Mouse (Mus musculus) NIH3T3 (cell line): ENCODE measurements at regions not wholly inside any gene's neighbourhood (a gene's known extent, or its start where the extent isn't known, plus 50 kb on each side); places are given as distances from the start of the nearest gene placed in this dataset.
"Not testable (repeated sequence)": the region's sequence is repeated elsewhere in the genome, so short reads cannot be mapped to it uniquely, and the experiment has no call there.

ENCODE experiments used
- DNase-seq: peaks from one replicate; pipeline ENCODE4 v3.0.0-alpha.2; 2012; ENCODE audit warnings: low read depth

DNA sequence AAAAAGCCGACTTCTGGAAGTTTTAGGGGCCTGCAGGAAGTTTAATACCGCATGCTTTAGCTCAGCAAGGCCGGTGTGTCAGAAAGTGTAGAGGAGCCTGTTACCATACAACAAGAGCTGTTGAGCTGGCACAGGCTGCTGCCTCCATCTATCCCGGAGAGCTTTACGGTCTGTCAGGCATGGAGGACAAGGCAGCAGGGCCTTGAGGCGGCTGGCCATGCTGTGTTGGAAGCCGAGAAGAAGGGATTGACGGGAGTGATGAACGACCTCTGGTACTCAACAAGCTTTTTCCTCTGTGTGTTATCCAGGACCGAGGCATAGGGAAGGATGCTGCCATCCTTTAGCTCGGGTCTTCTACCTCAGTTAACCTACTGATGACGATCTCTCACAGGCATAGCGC, 146.8 kb upstream of the Mocs1 start:
- no peak for DNase-seq

DNA sequence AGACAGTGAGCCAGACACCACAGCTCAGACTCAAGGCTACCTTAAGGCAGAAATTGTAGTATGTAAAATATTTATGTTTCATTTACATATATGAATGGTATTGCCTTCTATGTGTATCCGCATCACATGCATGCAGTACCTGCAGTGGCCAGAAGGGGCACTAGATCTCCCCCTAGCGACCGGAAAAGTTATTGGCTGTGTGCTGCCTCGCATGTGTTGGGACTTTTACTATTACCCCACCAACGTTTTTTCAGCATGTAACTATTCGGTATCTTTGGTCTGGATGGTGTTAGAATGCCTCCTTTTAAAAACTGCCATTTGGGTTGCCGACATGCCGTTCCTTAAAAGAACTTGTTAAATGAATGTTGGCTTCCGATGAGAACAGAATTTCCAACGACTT, 145.7 kb upstream of the Mocs1 start:
- DNase-seq = peak; percentile 20

DNA sequence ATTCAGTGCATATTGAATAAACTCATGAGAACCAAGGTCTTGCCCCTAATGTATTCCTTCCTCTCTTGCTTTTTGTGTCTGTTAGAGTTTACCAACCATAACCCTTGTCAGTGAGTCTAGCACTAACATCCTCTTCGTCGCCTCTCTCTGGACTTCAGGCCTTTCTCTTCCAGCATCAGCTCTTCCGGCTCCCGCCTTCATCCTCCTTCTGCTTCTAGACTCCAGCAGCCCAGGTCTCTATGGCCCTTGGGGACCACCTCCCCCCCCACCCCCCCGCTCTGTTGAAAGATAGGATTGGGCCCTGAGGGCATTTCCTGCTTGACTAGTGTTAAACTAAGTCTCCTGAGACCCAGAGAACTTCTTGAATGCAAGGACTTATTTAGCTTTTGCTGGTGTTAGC, 144.7 kb upstream of the Mocs1 start:
- no peak for DNase-seq

DNA sequence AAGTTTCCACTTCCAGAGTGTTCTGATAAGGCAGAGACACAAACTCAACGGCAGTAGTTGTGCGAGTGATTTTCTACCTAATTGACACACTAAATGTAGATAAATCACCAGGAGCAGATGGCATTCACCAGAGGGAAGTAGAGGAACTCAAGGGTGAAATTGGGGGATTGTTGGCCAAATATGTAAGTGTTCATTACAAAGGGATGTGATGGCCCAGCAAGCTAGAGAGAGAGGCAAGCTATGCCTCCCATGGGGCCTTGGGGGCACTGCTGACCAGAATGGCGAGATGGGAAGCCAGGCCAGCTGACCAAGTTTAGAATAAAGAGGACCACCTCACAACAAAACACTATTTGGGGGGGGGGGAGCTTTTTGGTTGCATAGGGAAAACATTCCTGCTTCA, 136.5 kb upstream of the Mocs1 start:
- DNase-seq = no peak

DNA sequence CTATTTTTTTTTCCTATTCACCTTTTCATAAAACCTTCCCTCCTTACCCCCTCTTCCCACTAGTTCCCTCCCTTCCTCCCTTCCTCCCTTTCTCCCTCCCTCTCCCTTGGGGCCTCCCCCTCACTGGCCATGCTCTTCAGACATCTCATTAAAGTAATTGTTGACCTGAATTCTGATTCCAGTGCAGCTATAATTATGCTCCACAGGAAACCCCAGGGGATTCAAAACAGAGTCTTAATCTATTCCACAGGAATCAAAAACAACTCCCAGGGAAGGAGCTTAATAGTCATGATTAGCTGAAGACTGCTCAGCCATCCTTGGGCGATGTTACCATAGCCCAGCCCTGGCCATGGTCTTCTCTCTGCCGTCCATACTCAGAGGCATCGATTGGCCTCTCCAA, 123.7 kb upstream of the Mocs1 start:
- DNase-seq = no peak

DNA sequence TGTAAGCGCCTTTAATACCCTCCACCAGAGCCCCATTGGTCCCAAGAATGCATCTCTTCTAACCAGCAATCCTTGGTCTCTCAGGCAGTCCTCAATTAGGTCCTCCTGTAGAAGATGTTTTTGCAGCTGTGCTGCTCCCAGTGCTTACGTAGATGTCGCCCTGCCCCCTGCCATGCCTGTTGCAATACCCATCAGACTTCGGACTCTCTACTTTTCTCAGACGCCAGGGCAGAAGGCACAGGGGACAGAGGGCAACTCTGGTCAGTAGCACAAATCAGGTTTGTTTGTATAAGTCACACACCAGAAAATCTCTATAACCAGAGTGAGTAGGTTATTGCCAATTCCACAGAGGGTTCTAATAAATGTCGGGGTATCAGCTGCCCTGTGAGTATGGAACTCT, 123.0 kb upstream of the Mocs1 start:
- no peak for DNase-seq

DNA sequence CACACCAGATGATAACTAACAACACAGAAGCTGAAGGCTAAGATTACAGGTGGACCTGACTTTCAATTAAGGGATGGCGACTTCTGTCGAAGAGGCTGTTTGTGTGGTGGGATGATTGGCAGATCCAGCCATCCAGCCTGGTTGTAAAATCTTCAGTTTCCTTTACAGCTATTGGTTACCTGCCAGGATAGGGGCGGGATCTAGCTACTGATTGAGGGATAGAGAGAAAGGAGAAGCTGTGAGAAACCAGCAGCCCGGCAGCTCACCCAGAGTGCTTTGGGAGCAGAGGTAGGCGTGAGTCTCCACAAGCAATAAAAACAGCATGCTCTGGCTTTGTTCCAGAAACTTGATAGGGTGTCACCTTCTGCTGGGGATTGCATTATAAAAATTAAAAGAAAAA, 119.1 kb upstream of the Mocs1 start:
- peak; percentile 31 for DNase-seq

DNA sequence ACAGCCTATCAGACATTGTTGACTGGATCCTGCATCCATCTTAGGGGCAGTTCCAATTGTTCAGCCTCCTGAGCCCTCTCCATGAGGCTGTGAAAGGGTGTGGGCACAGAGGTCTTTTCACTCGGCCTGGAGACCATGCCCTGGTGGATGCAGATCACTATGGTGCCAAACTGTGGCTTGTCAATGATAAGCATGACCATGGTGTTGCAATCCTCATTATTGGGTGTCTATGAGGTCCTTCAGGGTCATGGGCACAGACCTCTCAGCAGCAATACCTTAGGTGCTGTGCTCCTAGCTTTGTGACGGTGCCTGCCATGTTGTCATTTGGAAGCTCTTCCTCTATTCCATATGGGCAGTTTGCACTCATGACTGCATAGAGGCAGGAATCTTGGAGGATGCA, 114.0 kb upstream of the Mocs1 start:
- no peak for DNase-seq

DNA sequence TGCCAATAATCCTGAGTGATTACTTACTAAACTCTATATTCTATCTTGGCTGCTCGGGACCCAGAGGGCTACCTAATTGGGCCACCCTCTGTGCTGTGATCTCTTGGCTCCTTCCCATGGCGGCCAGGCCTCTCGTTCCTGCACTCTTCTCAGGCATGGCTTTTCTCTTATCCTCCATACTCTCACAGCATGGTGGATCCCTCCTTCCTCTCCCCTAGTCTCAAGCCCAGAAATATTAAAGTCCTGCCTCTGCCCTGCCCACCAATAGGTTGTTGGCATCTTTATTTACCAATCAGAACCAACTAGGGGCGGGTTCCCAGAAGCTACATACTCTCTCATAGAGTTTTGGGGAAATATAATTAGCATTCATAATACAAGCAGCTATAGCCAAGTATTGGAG, 100.6 kb upstream of the Mocs1 start:
- DNase-seq = no peak

DNA sequence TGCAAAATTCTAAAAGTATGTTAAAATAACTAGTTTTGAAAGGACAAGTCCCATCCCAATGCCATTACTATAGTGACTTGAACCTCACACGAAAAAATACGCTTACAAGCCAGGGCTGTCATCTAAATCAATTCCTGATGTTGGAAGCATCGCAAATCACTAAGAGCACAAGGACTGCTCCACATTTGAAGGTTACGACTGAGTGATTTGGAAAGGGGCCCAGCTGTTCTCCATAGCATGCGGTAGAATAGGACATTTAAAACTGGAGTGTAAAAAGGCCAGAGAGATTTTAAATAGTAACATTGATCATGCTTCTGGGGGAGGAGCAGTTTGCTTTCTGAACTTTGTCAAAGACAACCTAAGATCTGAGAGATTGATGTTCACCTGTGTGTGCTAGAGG, 92.8 kb upstream of the Mocs1 start:
- no peak for DNase-seq

DNA sequence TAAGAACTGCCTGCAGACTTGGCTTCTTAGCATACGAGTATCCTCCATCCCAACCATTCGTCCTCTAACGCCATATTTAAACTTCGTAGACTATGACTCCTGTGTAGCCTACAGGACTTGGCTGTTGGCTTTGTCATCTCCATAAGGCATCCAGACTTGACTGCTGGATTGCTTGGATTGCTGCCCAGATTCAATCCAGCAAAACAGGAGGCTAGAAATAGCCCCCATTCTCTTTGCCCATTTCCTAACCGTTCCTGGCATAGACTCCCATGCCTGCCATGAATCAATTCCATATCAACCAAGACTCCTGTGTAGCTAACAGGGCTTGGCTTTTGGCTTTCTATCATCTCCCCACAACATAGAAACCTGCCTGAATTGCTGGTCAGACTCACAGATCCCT, 90.3 kb upstream of the Mocs1 start:
- no peak for DNase-seq

DNA sequence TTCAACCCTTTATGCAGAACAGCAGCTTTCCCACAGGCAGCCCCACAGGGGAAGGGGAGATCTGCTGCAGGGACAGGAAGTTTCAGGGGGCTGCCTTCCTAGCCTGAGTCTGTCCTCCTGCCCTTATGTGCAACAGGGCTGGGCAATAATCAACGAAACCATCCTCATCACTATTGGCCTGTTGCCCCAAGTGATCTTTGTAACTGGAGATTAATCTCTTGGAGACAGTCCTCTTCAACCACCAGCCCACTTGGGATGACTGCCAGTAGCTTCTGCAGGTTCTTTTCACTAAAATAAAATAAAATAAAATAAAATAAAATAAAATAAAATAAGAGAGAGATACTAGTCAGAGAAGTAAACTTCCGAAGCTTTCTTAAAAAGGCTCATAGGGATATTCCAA, 85.5 kb upstream of the Mocs1 start:
- DNase-seq = no peak

DNA sequence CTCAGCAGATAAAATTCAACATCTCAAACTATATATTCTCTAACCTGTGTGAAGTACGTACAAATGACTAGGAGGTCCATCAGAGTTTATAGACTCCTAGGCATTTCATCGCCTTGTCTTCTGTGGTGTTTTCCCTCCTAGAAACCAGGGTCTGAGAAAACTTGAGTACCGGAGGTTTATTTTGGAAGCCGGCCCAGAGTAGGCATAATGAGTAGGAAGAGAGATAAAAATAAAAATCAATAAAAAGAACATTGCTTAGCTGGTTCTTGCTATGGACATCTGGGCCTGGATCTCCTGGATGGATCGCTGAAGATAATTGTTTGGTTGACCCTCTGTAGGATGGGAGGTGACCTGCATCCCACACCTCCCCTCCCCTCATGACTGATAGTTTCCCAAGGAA, 81.5 kb upstream of the Mocs1 start:
- no peak for DNase-seq

DNA sequence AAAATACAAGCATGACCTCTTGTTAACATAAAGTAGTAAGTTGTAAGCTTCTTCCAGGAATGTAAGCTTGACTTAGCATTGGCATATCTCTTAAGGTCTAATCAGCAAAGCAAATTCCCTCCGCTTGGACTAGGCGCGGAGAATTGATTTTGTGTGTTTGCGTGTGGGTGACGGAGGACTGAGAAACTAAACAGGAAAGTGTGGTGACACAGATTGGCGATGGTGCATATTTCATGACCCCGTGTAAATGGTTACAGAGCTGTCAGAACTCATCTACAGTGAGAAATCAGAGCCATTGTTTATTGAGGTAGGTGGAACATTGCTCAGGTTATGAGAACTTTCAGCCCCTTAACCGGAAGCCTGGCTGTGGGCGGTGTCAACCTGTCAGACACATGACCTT, 78.8 kb upstream of the Mocs1 start:
- DNase-seq = no peak

DNA sequence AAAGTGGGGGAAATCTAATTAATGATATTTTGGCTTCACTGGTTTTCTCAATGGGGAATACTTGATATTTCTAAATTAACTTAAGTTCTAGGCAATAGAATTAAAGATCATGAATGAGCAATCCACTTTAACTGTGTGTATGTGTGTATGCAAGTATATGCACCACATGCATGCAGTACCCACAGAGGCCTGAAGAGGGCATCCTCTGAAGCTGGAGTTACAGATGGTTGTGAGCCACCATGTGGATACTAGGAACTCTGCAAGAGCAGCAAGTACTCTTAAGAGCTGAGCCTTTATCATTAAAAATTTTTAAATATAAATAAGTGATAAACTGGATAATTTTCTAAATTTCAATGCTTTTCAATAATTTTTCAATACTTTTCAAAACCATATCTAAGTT, 69.0 kb upstream of the Mocs1 start:
- peak; percentile 44 for DNase-seq

DNA sequence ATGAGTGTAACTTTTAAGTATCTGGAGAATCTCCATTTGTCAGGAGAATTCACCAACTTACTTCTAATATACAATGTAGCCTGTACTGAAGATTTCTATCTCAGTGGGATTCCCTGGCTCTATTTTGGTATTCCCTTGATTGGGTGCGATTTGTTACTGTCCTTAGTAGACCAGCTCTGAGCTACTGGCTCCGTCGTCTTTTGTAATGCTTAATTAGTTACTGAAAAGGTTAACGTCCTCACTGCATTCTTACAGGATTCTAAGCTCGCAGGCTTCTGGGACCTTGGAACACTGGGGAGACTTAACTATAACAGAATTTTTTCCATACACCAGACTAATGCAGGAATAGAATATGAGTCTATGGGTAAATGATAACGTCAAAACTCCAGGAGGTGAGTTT, 67.9 kb upstream of the Mocs1 start:
- DNase-seq = not testable (repeated sequence)

DNA sequence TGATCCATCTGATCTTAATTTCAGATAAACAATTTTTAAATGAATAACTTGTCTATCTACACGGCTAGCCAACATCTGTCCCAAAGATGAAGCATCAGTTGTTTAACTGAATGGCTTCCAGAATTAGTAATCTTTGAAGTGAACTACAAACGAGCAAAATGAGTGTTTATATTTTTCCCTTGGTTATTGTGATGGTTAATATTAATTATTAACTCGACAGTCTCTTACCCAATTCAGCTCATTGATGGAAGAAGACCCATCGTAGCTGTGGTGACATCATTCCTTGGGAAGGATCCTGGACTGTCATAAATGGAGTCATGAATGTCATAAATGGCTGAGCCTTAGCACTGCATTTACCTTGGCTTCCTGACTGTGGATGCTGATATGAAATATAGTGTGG, 60.4 kb upstream of the Mocs1 start:
- no peak for DNase-seq

DNA sequence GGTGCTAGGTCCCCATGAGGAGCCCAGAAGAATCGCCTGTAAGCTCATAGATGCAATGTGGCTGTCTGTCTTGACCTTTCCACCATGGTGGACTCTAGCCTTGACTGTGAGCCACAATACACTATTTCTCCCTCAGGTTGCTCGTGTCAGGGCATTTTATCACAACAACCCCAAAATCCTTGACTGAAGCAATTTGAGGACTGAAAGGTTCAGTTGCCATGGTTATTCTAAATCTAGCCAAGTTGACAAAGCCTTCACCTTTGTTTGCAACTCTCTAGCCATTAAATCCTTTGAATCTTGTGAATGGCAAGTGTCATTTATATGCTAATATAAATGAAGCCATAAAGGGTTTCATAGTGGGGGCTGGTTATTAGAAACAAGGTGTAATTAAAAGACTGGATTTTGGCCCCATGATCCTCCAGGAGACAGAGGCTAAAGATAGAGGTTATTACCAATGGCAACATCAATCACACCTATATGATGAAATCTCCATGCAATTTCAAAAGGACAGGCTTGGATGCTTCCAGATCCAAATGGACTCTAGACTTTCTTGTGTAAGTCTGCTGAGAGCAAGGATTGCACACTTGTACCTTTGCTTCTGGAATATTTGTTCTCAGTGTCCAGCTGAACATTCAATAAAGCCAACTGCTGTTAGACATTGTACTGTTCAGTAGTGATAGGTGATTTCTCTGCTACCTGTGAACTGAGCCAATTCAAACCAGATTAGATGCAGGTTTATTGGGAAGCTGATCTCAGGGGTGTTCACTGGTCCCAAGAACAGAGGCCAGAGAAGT, 59.5 kb upstream of the Mocs1 start:
- no peak for DNase-seq

DNA sequence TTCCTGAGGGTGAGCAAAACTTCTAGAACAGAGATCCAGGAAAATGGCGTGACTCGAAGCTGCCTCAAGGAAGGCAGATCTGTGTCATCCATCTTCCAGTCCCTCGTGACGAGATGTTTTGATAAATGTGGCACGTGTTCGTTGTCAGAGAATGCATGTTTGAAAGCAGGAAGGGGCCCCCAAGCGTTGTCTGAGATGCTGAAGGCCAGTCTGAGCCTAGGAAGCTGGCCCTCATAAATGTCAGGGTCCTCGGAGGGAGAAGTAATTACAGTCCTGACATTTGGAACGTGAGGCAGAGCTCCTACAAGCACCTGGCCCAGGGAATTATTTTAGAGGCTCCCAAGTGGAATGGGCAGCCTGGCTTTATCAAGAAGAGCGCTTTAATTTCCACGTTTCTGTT, 50.5 kb upstream of the Mocs1 start:
- no peak for DNase-seq
